In genomic region chr11:113001071-113001470, GRCm38 (mm10) we compare ENCODE assay signal across 30 mouse cellular contexts.
DNase-seq lines count a peak whose midpoint lies in the region; ATAC-seq and TF ChIP-seq lines count a peak whose summit lies in the region.
"Had no signal": no experiment of that assay in that cellular context is flagged by ENCODE, and none has a peak within 500 bp of the region (broad histone marks: within the 10 kb centered on the region; RNA-seq: fewer than 3 reads in every experiment).

No protein-coding gene starts in this region.

- H3K27me3 ChIP-seq in limb, embryonic 10.5 days (ENCODE audit: low read depth, poor library complexity, severe bottlenecking) = peaks cover 19% of the 10 kb centered on the region
- no peaks in the 10 kb centered on the region for H3K27me3 ChIP-seq in kidney, embryonic 16.5 days (ENCODE audit: insufficient read depth, low read length)
- H3K27me3 ChIP-seq: embryonic facial prominence, embryonic 13.5 days; forebrain, embryonic 13.5 days; hindbrain, embryonic 13.5 days; intestine, embryonic 15.5 days had no signal

- 0 out of 2 replicates have a peak overlapping the region, but pooled peaks have one; percentile 27 for H3K27ac ChIP-seq in limb, embryonic 10.5 days
- H3K27ac ChIP-seq in kidney, embryonic 16.5 days (ENCODE audit: low read length) = no peak overlapping the region
- H3K27ac ChIP-seq: embryonic facial prominence, embryonic 10.5 days; embryonic facial prominence, embryonic 13.5 days; forebrain, embryonic 13.5 days; heart, adult 2 months; hindbrain, embryonic 10.5 days; hindbrain, embryonic 13.5 days; intestine, embryonic 15.5 days had no signal

- peak; percentile 58 for DNase-seq in adrenal gland, adult 2 months
- DNase-seq in adrenal gland, postnatal 4 days (ENCODE audit: low spot score in 2 of 2) = no peak
- DNase-seq in adrenal gland, postnatal 36 days = peak; percentile 26 to 63
- no peak for DNase-seq in adrenal gland, postnatal 10 days
- peak; percentile 75 for DNase-seq in NIH3T3 (ENCODE audit: low read depth)
- DNase-seq in limb, embryonic 10.5 days (ENCODE audit: low spot score) = no peak
- no peak for DNase-seq in lung, adult 2 months
- DNase-seq: cerebellum, adult 11-12 months; cerebellum, adult 8-10 months; cerebellum, postnatal 10 days; cerebellum, postnatal 36 days; embryo, embryonic 11 days; gastrocnemius, postnatal 10 days; gastrocnemius, postnatal 36 days; heart, adult 2 months; heart, postnatal 36 days; kidney, adult 11 months; kidney, adult 8-10 months had no signal

- no peaks in the 10 kb centered on the region for H3K36me3 ChIP-seq in limb, embryonic 10.5 days
- no peaks in the 10 kb centered on the region for H3K36me3 ChIP-seq in kidney, embryonic 16.5 days (ENCODE audit: insufficient read depth, low read length)
- H3K36me3 ChIP-seq: embryonic facial prominence, embryonic 10.5 days; embryonic facial prominence, embryonic 13.5 days; hindbrain, embryonic 10.5 days; hindbrain, embryonic 13.5 days; intestine, embryonic 15.5 days had no signal

- H3K4me2 ChIP-seq in kidney, embryonic 16.5 days (replicated peaks; ENCODE audit: low read depth, low read length) = no peak overlapping the region
- H3K4me2 ChIP-seq: embryonic facial prominence, embryonic 13.5 days; forebrain, embryonic 13.5 days; heart, embryonic 11.5 days; hindbrain, embryonic 13.5 days; intestine, embryonic 15.5 days had no signal

- ATAC-seq in kidney, embryonic 16.5 days (ENCODE audit: low FRiP score, low TSS enrichment) = no peak
- ATAC-seq: activated CD4-positive, CD25-positive, alpha-beta regulatory T cell, adult 4 months; forebrain, embryonic 13.5 days; forebrain, embryonic 16.5 days; hindbrain, embryonic 16.5 days; intestine, embryonic 15.5 days had no signal

- no peak for TF ChIP-seq POLR2A in lung, adult 2 months (IDR thresholded peaks at IDR 0.05; ENCODE audit: borderline replicate concordance, extremely low read depth, low read depth, low read length)

- no peak overlapping the region for H3K9ac ChIP-seq in kidney, embryonic 16.5 days (replicated peaks; ENCODE audit: low read length)
- H3K9ac ChIP-seq: embryonic facial prominence, embryonic 13.5 days; forebrain, embryonic 13.5 days; hindbrain, embryonic 13.5 days; intestine, embryonic 15.5 days had no signal

- TF ChIP-seq CTCF in lung, adult 2 months (IDR thresholded peaks at IDR 0.05; ENCODE audit: insufficient read depth, low read length) = no peak

- H3K4me3 ChIP-seq in limb, embryonic 10.5 days = no peak overlapping the region
- no peak overlapping the region for H3K4me3 ChIP-seq in kidney, embryonic 16.5 days (ENCODE audit: low read length)
- no peak overlapping the region for H3K4me3 ChIP-seq in lung, adult 2 months (replicated peaks; ENCODE audit: extremely low read depth, low read depth, low read length)
- H3K4me3 ChIP-seq: embryonic facial prominence, embryonic 10.5 days; embryonic facial prominence, embryonic 13.5 days; erythroblast, embryonic 14.5 days; forebrain, embryonic 13.5 days; heart, adult 2 months; hindbrain, embryonic 10.5 days; hindbrain, embryonic 13.5 days; intestine, embryonic 15.5 days had no signal

- H3K9me3 ChIP-seq in limb, embryonic 10.5 days (replicated peaks) = no peaks in the 10 kb centered on the region
- no peaks in the 10 kb centered on the region for H3K9me3 ChIP-seq in kidney, embryonic 16.5 days (ENCODE audit: low read length)
- H3K9me3 ChIP-seq: embryonic facial prominence, embryonic 10.5 days; embryonic facial prominence, embryonic 13.5 days; forebrain, embryonic 13.5 days; hindbrain, embryonic 10.5 days; hindbrain, embryonic 13.5 days; intestine, embryonic 15.5 days had no signal

- H3K4me1 ChIP-seq in limb, embryonic 10.5 days = peaks cover 46% of the 10 kb centered on the region
- H3K4me1 ChIP-seq in kidney, embryonic 16.5 days (ENCODE audit: insufficient read depth, low read length) = peaks cover 6% of the 10 kb centered on the region
- peaks cover 4% of the 10 kb centered on the region; the same call in 1 of the 2 replicates for H3K4me1 ChIP-seq in lung, adult 2 months (ENCODE audit: control insufficient read depth, insufficient read depth, low read length)
- H3K4me1 ChIP-seq: forebrain, embryonic 13.5 days had no signal

- 81% methylated on average over 6 of the region's 6 CpGs for WGBS in limb, embryonic 10.5 days
- 77% methylated on average over 6 of the region's 6 CpGs for WGBS in kidney, embryonic 16.5 days
- WGBS in lung, adult 2 months = 79% methylated on average over 6 of the region's 6 CpGs

Comparison
In these comparisons a context has a peak if more than half of its experiments do, and no peak if none do; other contexts are left out.
1. DNase-seq: peak in adrenal gland, adult 2 months (single experiment), adrenal gland, postnatal 36 days (2 of 2) and NIH3T3 (single experiment); none in adrenal gland, postnatal 4 days (0 of 2), adrenal gland, postnatal 10 days (single experiment), limb, embryonic 10.5 days (single experiment) and lung, adult 2 months (single experiment).